Mouse (Mus musculus): ENCODE measurements around the gene Pmm1. TPM values are rescaled to one million over a fixed set of nuclear protein-coding genes. Genes with fewer than 3 reads are reported as not detected.
"Not testable (repeated sequence)": the region's sequence is repeated elsewhere in the genome, so short reads cannot be mapped to it uniquely, and the experiment has no call there.

The Pmm1 gene
- polyA plus RNA-seq, 1 experiment from 2014 or later, result 30.7 TPM

DNA sequence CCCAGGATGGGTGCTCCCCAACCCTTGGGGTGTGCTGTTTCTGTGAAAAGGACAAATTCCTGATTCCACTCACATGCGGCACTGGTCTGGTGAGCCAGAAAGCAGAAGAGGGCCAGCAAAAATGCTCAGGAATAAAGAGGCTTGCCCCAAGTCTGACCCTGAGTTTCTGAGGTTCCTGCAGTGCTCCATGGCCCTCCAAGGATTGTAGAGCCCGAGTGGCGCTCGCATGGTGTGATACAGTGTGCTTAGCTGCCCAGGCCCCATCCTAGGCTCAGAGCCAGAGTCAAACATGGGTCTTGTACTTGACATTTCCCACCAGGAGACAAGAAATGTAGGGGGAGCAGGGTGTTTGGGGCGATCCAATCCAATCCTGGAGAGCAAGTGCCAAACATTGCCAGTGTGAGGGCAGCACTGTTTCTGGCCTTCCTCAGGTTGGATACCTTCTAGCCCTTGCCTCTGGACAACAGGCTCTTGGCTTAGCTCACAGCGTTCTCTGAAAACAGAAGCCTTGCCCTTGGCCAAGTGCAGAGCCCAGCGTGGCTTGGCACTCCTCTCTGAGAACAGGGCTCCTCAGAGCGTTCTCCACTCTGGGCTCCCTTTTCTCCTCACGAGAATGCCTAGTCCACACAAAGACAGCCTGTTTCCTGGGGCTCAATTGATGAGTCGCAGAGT lies 40.0 kb downstream of the Pmm1 start:
- Histone ChIP-seq H3K9me3 (replicated peaks) (no peaks in the 10 kb centered on the region), H3K27ac (no peak overlapping the region), H3K36me3 (peaks cover 16% of the 10 kb centered on the region), H3K4me3 (no peak overlapping the region), H3K4me1 (peaks cover 16% of the 10 kb centered on the region), H3K27me3 (no peaks in the 10 kb centered on the region), H3K9ac (no peak overlapping the region), H3K4me2 (replicated peaks) (no peak overlapping the region)
- no peak for ATAC-seq (ENCODE audit: low FRiP score)
- 92% methylated on average over 10 of the region's 10 CpGs for WGBS

DNA sequence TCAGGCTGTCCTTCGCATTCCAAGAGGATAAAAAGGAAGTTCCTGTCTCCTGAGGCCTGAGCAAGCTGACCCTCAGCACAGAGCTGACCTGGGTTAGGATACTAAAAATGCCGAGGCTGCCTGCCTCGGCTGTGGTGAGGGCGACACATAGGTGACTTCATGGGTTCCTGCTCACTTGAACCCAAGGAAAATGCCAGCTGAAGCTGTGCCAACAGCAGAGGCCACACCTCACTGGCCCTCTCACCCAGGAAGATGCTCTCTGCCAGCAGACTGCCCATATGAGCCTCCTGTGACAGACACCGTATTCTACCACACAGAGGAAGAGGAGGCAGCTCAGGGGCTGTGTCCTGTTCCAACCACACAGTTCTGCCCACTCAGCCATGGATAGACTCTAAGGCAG lies 41.7 kb downstream of the Pmm1 start:
- no peak for ATAC-seq (ENCODE audit: low FRiP score)
- H3K27ac ChIP-seq, result no peak overlapping the region
- peaks cover 32% of the 10 kb centered on the region for H3K36me3 ChIP-seq

DNA sequence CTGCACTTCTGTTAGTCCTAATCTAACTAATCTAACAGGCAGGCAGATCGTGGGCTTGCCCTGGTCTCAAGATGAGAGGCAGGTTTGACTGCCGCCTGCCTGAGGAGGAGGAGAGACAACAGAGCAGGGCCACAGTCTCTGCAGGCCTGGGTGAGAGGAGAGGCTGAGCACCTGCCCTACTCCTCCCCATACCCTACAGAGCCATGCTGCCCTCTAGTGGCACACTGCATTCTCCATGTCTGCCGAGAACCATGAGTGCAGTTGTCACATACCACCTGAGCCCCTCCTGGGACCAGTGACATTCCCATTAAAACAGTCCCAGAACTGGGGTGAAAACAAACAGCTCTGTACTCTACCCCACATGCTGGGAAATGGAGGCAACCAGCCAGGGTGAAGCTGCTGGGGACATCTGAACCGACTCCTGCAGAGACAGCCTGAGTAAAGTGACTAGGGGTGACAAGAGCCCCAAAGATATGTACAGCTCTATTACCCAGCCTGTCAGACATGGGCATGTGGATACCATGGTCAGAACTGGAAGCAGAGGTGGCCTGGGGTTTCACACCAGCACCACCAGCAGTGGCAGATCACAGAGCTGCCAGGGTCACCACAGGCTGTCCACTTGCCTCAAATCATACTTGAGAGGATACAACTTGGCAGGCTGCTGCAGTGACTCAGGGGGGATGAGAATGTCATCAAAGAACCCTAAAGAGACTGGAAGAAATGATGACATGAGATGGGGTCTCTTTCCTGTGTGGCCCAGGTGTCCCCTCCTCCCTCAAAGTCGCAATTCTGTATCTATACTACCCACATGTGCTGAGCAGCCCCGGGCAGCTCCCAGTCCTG lies 42.9 kb downstream of the Pmm1 start:
- Histone ChIP-seq H3K4me1 (no peaks in the 10 kb centered on the region), H3K27ac (no peak overlapping the region), H3K4me2 (replicated peaks) (no peak overlapping the region), H3K4me3 (no peak overlapping the region), H3K27me3 (no peaks in the 10 kb centered on the region), H3K36me3 (peaks cover 44% of the 10 kb centered on the region), H3K9me3 (replicated peaks) (no peaks in the 10 kb centered on the region), H3K9ac (no peak overlapping the region)
- ATAC-seq (ENCODE audit: low FRiP score), result no peak
- 59% methylated on average over 6 of the region's 6 CpGs for WGBS

More for the DNA sequence above, 41.7 kb downstream of the Pmm1 start:
- Histone ChIP-seq H3K9me3 (replicated peaks) (no peaks in the 10 kb centered on the region), H3K27me3 (no peaks in the 10 kb centered on the region), H3K4me1 (0 out of 2 replicates have a peak, but pooled peaks cover 2% of the 10 kb centered on the region), H3K4me2 (replicated peaks) (no peak overlapping the region), H3K9ac (no peak overlapping the region), H3K4me3 (no peak overlapping the region)
- 83% methylated on average over 5 of the region's 5 CpGs for WGBS

DNA sequence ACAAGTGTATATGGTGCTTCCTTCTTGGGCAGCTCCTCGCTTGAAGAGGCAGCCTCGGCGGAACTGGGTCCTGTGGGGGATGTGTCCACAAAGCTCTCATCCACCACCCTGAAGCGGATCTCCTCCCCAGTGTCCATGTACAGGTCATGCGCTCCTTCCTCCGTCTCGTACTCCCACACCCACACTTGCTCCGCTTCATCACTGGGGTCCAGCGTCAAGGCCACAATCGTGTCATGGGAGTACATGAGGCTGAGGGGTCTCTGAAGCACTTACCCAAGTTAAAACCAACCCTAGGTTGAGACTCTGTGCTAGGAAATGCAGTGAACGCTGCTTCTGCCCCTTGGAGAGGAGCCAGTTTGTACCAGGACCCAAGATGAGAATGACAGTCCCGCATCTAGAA lies 43.5 kb downstream of the Pmm1 start:
- H3K9ac ChIP-seq, result no peak overlapping the region
- no peak overlapping the region for H3K27ac ChIP-seq
- no peaks in the 10 kb centered on the region for H3K9me3 ChIP-seq (replicated peaks)
- H3K4me1 ChIP-seq, result no peaks in the 10 kb centered on the region
- peaks cover 51% of the 10 kb centered on the region for H3K36me3 ChIP-seq
- H3K4me2 ChIP-seq (replicated peaks), result no peak overlapping the region
- 93% methylated on average over 12 of the region's 12 CpGs for WGBS
- no peak for ATAC-seq (ENCODE audit: low FRiP score)
- H3K27me3 ChIP-seq, result no peaks in the 10 kb centered on the region
- no peak overlapping the region for H3K4me3 ChIP-seq

DNA sequence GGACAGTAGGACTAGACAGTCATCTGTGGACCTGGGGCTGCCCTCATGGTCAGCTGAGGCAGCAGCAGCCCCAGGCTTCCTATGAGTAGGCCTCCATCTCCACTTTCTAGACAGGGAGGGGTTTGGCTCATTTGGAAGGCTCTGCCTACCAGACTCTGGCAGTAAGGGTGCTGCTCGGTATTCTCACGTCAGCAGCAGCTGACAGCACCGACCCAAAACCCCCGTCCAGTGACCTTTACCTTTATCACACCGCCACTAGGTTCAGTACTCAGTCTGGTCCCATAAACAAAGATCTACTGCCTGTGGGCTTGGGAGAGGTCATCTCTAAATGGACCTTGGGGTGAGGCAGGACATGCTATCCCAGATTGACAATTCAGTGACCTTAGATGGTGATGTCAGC lies 45.1 kb downstream of the Pmm1 start:
- no peak for ATAC-seq (ENCODE audit: low FRiP score)
- no peak overlapping the region for H3K4me3 ChIP-seq
- no peaks in the 10 kb centered on the region for H3K4me1 ChIP-seq
- H3K27ac ChIP-seq, result no peak overlapping the region
- peaks cover 66% of the 10 kb centered on the region for H3K36me3 ChIP-seq
- no peaks in the 10 kb centered on the region for H3K9me3 ChIP-seq (replicated peaks)
- H3K27me3 ChIP-seq, result no peaks in the 10 kb centered on the region
- peak overlapping the region; percentile 13; the same call in 1 of the 2 replicates for H3K9ac ChIP-seq
- H3K4me2 ChIP-seq (replicated peaks), result no peak overlapping the region
- 94% methylated on average over 5 of the region's 5 CpGs for WGBS

DNA sequence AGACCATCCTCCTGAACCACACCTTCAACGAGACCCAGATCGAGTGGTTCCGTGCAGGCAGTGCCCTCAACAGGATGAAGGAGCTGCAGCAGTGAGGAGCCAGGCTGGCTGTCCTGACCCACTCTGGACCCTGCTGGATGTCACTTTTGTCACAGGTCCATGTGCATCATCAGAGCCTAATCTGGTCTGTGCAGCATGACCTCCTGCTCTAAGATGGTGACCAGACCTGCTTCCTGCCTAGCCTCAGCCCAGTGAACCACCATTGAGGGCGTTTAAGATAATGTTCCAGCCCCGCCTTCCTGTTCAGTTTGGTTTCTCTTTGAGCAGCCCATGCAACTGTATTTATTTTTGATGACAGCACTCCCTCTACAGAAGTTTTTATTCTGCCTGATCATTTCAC lies 46.1 kb downstream of the Pmm1 start:
- Histone ChIP-seq H3K9ac (no peak overlapping the region), H3K9me3 (replicated peaks) (no peaks in the 10 kb centered on the region), H3K4me1 (no peaks in the 10 kb centered on the region), H3K27me3 (no peaks in the 10 kb centered on the region), H3K4me2 (replicated peaks) (no peak overlapping the region), H3K36me3 (peaks cover 76% of the 10 kb centered on the region), H3K4me3 (no peak overlapping the region), H3K27ac (no peak overlapping the region)
- no peak for ATAC-seq (ENCODE audit: low FRiP score)
- WGBS, result 89% methylated on average over 5 of the region's 5 CpGs

DNA sequence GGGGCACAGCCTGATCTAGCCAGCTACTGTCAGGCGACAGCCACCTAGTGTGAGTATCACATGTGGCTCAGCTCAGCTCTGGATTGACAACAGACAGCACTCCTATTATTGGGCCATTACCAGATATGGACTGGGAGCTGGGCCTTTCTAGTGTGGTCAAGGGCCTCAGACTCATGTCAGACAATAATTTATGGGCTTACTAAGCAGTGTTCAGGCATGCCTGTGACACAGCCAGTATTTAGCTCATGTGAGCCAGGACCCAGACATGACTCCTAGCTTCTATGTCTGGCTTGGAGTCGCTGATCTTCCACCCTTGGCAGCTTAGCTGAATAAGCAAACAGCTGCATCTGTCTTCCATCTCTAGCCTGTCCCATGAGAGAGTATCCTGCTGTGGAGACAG lies 48.2 kb downstream of the Pmm1 start:
- H3K27ac ChIP-seq, result no peak overlapping the region
- H3K27me3 ChIP-seq, result no peaks in the 10 kb centered on the region
- ATAC-seq (ENCODE audit: low FRiP score), result no peak
- peaks cover 92% of the 10 kb centered on the region for H3K36me3 ChIP-seq
- WGBS, result 88% methylated on average over 2 of the region's 2 CpGs
- no peak overlapping the region for H3K4me3 ChIP-seq
- no peaks in the 10 kb centered on the region for H3K9me3 ChIP-seq (replicated peaks)
- no peak overlapping the region for H3K9ac ChIP-seq
- no peak overlapping the region for H3K4me2 ChIP-seq (replicated peaks)
- H3K4me1 ChIP-seq, result no peaks in the 10 kb centered on the region

DNA sequence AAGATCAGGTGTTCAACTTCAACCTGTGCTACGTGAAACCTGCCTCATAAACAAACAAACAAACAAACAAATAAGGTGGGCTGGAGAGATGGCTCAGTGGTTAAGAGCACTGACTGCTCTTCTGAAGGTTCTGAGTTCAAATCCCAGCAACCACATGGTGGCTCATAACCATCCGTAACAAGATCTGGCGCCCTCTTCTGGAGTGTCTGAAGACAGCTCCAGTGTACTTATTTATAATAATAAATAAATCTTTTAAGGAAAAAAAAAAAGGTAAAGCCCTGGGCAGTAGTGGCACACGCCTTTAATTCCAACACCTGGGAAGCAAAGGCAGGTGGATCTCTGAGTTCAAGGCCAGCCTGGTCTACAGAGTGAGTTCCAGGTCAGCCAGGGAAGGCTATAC lies 52.0 kb downstream of the Pmm1 start:
- H3K9me3 ChIP-seq (replicated peaks); H3K9ac ChIP-seq; H3K27me3 ChIP-seq; ATAC-seq (ENCODE audit: low FRiP score); H3K4me3 ChIP-seq; H3K27ac ChIP-seq; H3K4me1 ChIP-seq; H3K4me2 ChIP-seq (replicated peaks): not testable (repeated sequence)
- 90% methylated on average over 4 of the region's 4 CpGs for WGBS
- H3K36me3 ChIP-seq, result peaks cover 90% of the 10 kb centered on the region

DNA sequence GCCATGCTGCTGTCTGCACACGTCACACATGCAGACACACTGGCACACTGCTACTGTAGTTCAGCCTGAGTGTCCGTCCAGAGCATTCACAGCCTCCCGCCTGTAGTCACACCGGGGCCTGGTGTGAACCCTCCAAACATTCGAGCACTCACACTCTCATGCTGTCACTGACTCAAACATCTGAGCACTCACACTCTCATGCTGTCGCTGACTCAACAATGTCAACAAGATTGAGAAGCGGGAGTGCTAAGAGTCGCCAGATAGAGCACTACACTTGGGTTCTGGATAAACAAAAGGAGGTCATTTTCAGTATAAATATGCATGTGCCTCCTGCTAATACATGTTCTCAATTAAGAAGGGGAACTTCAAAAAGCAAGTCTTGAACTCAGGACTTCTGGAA lies 52.8 kb downstream of the Pmm1 start:
- no peaks in the 10 kb centered on the region for H3K27me3 ChIP-seq
- H3K9ac ChIP-seq, result no peak overlapping the region
- 94% methylated on average over 8 of the region's 8 CpGs for WGBS
- no peak overlapping the region for H3K4me2 ChIP-seq (replicated peaks)
- H3K4me1 ChIP-seq, result no peaks in the 10 kb centered on the region
- H3K27ac ChIP-seq, result no peak overlapping the region
- no peak for ATAC-seq (ENCODE audit: low FRiP score)
- no peak overlapping the region for H3K4me3 ChIP-seq
- peaks cover 90% of the 10 kb centered on the region for H3K36me3 ChIP-seq
- H3K9me3 ChIP-seq (replicated peaks), result no peaks in the 10 kb centered on the region

DNA sequence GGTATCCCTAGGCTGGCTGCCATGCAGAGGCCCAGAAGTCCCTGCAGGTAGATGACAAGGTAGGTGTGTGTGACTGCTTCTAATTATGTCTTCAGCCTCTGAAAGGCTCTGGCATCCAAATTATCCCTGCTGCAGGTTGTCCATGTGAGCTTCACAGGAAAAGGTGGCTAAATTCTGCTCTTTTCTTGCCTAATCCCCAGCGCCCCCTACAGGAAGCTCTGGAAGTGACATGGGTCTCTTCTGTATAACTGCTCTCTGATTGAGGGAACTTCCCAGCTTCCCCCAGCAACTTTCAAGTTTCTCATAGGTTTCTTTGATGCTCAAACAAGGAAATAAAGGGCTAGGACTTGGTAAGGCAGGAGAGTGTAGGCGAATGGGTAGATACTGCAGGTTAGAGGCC lies 55.8 kb downstream of the Pmm1 start:
- 32% methylated on average over 2 of the region's 2 CpGs for WGBS
- ATAC-seq (ENCODE audit: low FRiP score), result no peak
- no peaks in the 10 kb centered on the region for H3K4me1 ChIP-seq
- no peaks in the 10 kb centered on the region for H3K27me3 ChIP-seq
- no peak overlapping the region for H3K27ac ChIP-seq
- no peak overlapping the region for H3K9ac ChIP-seq
- H3K4me3 ChIP-seq, result no peak overlapping the region
- H3K36me3 ChIP-seq, result peaks cover 89% of the 10 kb centered on the region
- no peaks in the 10 kb centered on the region for H3K9me3 ChIP-seq (replicated peaks)
- H3K4me2 ChIP-seq (replicated peaks), result no peak overlapping the region
